Mouse (Mus musculus) limb, embryonic 14.5 days (tissue): ENCODE measurements around the gene Gm37240. TPM values are rescaled to one million over a fixed set of nuclear protein-coding genes. Genes with fewer than 3 reads are reported as not detected.

Experiments
- ATAC-seq: fragments of 200-750 bp; cut with Nextera tagmentation; 2 replicates; pipeline ENCODE4 v1.8.0; 2017; ENCODE audit warnings: low read depth, moderate number of reproducible peaks, moderate TSS enrichment; ENCODE audit not compliant: low FRiP score
- DNase-seq: peaks from one replicate; pipeline ENCODE4 v3.0.0-alpha.2; 2015; ENCODE audit warnings: low spot score
- H3K27ac ChIP-seq: fragments of 300-500 bp; sonication (generic); replicated peaks from 2 replicates; pipeline ENCODE4 v1.5.1; 2014; ENCODE audit warnings: low read depth, mild to moderate bottlenecking, low read length, moderate library complexity, mixed read lengths
- H3K27me3 ChIP-seq: fragments of 300-500 bp; sonication (generic); 2 replicates; pipeline ENCODE4 v1.6.1; 2014; ENCODE audit warnings: low read length, mixed read lengths; ENCODE audit not compliant: control insufficient read depth, insufficient read depth
- H3K36me3 ChIP-seq: fragments of 300-500 bp; sonication (generic); 2 replicates; pipeline ENCODE4 v1.6.1; 2014; ENCODE audit warnings: mild to moderate bottlenecking, low read length, moderate library complexity, mixed read lengths; ENCODE audit not compliant: control insufficient read depth, insufficient read depth
- H3K4me1 ChIP-seq: fragments of 300-500 bp; sonication (generic); 2 replicates; pipeline ENCODE4 v1.6.1; 2014; ENCODE audit warnings: antibody characterized with exemption, low read length, mixed read lengths; ENCODE audit not compliant: control insufficient read depth, insufficient read depth
- H3K4me2 ChIP-seq: fragments of 300-500 bp; sonication (generic); replicated peaks from 2 replicates; pipeline ENCODE4 v1.6.1; 2014; ENCODE audit warnings: low read depth, mild to moderate bottlenecking, low read length, moderate library complexity; ENCODE audit not compliant: severe bottlenecking
- H3K4me3 ChIP-seq: fragments of 300-500 bp; sonication (generic); replicated peaks from 2 replicates; pipeline ENCODE4 v1.5.1; 2014; ENCODE audit warnings: low read length
- H3K9ac ChIP-seq: fragments of 300-500 bp; sonication (generic); 2 replicates; pipeline ENCODE4 v1.6.1; 2014; ENCODE audit warnings: mild to moderate bottlenecking, low read depth, low read length, moderate library complexity; ENCODE audit not compliant: severe bottlenecking
- H3K9me3 ChIP-seq: fragments of 300-500 bp; sonication (generic); 2 replicates; pipeline ENCODE4 v1.6.1; 2016; ENCODE audit warnings: low read length; ENCODE audit not compliant: control insufficient read depth
- POLR2A ChIP-seq: fragments of 200-500 bp; IDR thresholded peaks from 2 replicates; pipeline ENCODE4 v1.8.0; 2012; ENCODE audit warnings: inconsistent platforms, mild to moderate bottlenecking, moderate library complexity, borderline replicate concordance; ENCODE audit not compliant: insufficient read depth, insufficient read length; ENCODE audit errors: extremely low read depth
- WGBS: fragments of 180-500 bp; shearing (Covaris S2); extraction: QIAGEN DNeasy Blood & Tissue Kit; methylation state at CpG from one replicate; pipeline ENCODE4 v1.1.7; 2014; 5-methylcytosine and 5-hydroxymethylcytosine counted together
- polyA plus RNA-seq, 2 experiments: library from polyadenylated mRNA; depleted of rRNA in 1 of 2; stranded (reverse) in 1 of 2; unstranded in 1 of 2; fragments of >200 nt; fragmentation: Nextera tagmentation in 1 of 2; extraction: Ambion mirVana in 1 of 2; gene quantifications; 2 replicates each; pipeline versions ENCODE4 v1.2.1 to v1.2.3; 2012 to 2014

The Gm37240 gene
- polyA plus RNA-seq, 2 experiments = 2.0 to 13.4 TPM

DNA sequence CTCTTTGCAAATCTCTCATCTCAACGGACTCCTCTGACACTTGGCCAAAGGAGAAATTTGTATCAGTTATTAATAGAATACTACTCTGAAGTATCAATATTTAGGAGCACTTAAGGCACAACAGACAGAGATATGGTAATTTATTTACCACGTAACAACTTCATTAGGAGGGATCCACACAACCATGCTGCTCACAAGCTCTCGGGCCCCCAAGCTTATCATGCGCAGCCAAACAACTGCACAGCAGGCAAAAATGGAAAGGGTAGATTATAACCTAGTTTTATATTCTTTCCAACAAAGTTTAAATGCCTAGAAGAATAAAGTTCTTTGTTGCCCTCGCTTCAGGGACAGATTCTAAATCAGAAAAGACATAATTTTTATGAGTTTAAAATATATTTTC lies 207.4 kb downstream of the Gm37240 start:
- H3K9me3 ChIP-seq = no peaks in the 10 kb centered on the region
- no peaks in the 10 kb centered on the region for H3K36me3 ChIP-seq
- ATAC-seq (no peak), DNase-seq (no peak)
- 84% methylated on average over 5 of the region's 5 CpGs for WGBS
- H3K4me2 ChIP-seq = no peak overlapping the region
- no peaks in the 10 kb centered on the region for H3K4me1 ChIP-seq
- no peak for TF ChIP-seq POLR2A
- no peak overlapping the region for H3K9ac ChIP-seq
- H3K27me3 ChIP-seq = no peaks in the 10 kb centered on the region
- no peak overlapping the region for H3K4me3 ChIP-seq
- H3K27ac ChIP-seq = no peak overlapping the region

DNA sequence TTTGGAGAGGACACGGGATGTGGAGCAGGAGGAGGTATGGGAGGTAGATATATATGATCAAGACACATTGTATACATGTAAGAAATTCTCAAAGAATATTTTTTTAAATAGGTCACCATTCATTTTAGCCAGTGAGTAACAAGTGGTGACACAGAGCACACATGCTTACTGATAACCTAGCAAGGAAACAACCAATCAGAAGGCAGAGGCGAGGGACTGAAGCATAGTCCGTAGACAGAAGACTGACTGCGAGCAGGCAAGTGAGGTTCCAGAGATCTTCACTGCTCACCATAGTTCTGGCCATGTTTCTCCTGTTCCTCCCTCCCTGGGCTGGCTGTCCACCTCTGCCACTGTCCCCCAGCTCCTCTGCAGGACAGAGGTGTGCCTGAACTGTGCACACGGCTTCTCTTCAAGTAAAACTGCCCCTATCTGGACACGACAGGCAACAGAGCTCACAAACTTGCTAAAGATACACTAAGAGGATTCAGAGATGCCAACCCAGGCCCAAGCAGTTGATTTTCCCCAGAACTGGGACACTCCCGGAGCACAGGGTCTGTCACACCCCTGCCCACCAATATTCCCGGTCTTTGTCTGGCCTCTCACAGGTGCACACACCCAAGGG lies 207.9 kb downstream of the Gm37240 start:
- DNase-seq = no peak
- H3K27ac ChIP-seq = no peak overlapping the region
- no peak for ATAC-seq
- no peaks in the 10 kb centered on the region for H3K36me3 ChIP-seq
- no peak for TF ChIP-seq POLR2A
- no peak overlapping the region for H3K9ac ChIP-seq
- H3K4me1 ChIP-seq = no peaks in the 10 kb centered on the region
- no peaks in the 10 kb centered on the region for H3K9me3 ChIP-seq
- 78% methylated on average over 8 of the region's 8 CpGs for WGBS
- no peak overlapping the region for H3K4me2 ChIP-seq
- H3K4me3 ChIP-seq = no peak overlapping the region
- no peaks in the 10 kb centered on the region for H3K27me3 ChIP-seq

DNA sequence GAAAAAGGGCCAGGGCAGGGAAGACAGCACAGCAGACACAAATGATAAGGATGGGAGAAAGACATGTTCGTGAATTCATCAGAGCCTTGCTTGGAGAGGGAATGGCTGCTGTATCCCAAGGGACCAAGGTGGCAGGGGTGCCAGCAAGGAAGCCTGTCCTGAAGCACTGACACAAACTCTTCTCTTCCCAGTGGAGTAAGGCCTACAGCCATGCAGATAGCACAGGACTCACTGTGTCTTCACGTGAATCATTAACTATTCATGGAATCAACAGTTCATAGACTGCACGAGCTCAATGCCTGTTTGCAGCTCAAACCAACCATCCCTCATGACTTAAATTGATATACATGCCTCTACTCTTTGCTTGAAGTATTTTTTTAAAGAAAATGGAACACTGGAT lies 209.4 kb downstream of the Gm37240 start:
- ATAC-seq = no peak

GRCm38 (mm10) chr3:85677133-85677532 lies 210.2 kb downstream of the Gm37240 start:
- Histone ChIP-seq H3K27me3 (no peaks in the 10 kb centered on the region), H3K4me2 (no peak overlapping the region), H3K27ac (no peak overlapping the region), H3K9ac (no peak overlapping the region), H3K9me3 (no peaks in the 10 kb centered on the region), H3K4me1 (no peaks in the 10 kb centered on the region), H3K36me3 (no peaks in the 10 kb centered on the region), H3K4me3 (no peak overlapping the region)
- DNase-seq (no peak), ATAC-seq (no peak)
- TF ChIP-seq POLR2A = no peak
- 79% methylated on average over 8 of the region's 8 CpGs for WGBS

More for the DNA sequence above, 209.4 kb downstream of the Gm37240 start:
- Histone ChIP-seq H3K9ac (no peak overlapping the region), H3K4me3 (no peak overlapping the region), H3K36me3 (no peaks in the 10 kb centered on the region), H3K4me1 (no peaks in the 10 kb centered on the region), H3K4me2 (no peak overlapping the region), H3K27me3 (no peaks in the 10 kb centered on the region), H3K27ac (no peak overlapping the region), H3K9me3 (no peaks in the 10 kb centered on the region)
- WGBS = 83% methylated on average over 3 of the region's 3 CpGs
- no peak for TF ChIP-seq POLR2A
- no peak for DNase-seq

DNA sequence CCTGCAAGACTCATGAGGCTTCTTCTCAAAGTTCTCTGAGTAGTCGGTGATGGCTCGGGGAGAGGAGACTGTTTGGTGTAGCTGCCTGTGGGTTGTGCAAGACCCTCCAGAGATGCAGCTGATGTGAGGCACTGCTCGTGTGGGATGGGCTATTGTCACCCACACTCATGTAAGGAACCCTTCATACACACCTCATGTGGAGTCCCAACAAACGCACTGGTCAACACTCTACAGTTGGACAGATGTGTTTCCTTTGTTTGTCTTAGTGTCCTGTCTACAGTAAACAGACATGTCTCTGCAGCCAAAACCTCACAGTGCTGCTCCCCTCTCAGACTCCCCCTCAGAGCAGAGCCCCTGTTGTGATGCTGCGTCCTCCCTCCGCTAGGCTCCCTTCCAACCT lies 217.5 kb downstream of the Gm37240 start:
- no peak for ATAC-seq

GRCm38 (mm10) chr3:85667683-85668082 lies 219.6 kb downstream of the Gm37240 start:
- H3K9me3 ChIP-seq = no peaks in the 10 kb centered on the region
- H3K9ac ChIP-seq = no peak overlapping the region
- 90% methylated on average over 6 of the region's 6 CpGs for WGBS
- ATAC-seq = no peak
- H3K4me2 ChIP-seq = no peak overlapping the region
- TF ChIP-seq POLR2A = no peak
- no peaks in the 10 kb centered on the region for H3K36me3 ChIP-seq
- H3K4me1 ChIP-seq = no peaks in the 10 kb centered on the region
- no peak for DNase-seq
- no peak overlapping the region for H3K4me3 ChIP-seq
- no peaks in the 10 kb centered on the region for H3K27me3 ChIP-seq
- H3K27ac ChIP-seq = no peak overlapping the region

More for the DNA sequence above, 217.5 kb downstream of the Gm37240 start:
- Histone ChIP-seq H3K9ac (no peak overlapping the region), H3K36me3 (no peaks in the 10 kb centered on the region), H3K4me3 (no peak overlapping the region), H3K27ac (no peak overlapping the region), H3K4me2 (no peak overlapping the region), H3K9me3 (no peaks in the 10 kb centered on the region), H3K27me3 (no peaks in the 10 kb centered on the region), H3K4me1 (no peaks in the 10 kb centered on the region)
- 90% methylated on average over 6 of the region's 6 CpGs for WGBS
- DNase-seq = no peak
- no peak for TF ChIP-seq POLR2A
